Mouse (Mus musculus) erythroblast, embryonic 14.5 days (primary cell): ENCODE results near the gene Hjurp.

ENCODE experiments used
- GATA1 ChIP-seq: IDR thresholded peaks from 2 replicates; pipeline ENCODE4 v1.6.1; 2012; ENCODE audit warnings: low read length, inconsistent platforms, mixed read lengths
- TAL1 ChIP-seq: IDR thresholded peaks from 3 replicates; pipeline ENCODE4 v1.6.1; 2012; ENCODE audit warnings: low read length, inconsistent platforms, mixed read lengths

DNA sequence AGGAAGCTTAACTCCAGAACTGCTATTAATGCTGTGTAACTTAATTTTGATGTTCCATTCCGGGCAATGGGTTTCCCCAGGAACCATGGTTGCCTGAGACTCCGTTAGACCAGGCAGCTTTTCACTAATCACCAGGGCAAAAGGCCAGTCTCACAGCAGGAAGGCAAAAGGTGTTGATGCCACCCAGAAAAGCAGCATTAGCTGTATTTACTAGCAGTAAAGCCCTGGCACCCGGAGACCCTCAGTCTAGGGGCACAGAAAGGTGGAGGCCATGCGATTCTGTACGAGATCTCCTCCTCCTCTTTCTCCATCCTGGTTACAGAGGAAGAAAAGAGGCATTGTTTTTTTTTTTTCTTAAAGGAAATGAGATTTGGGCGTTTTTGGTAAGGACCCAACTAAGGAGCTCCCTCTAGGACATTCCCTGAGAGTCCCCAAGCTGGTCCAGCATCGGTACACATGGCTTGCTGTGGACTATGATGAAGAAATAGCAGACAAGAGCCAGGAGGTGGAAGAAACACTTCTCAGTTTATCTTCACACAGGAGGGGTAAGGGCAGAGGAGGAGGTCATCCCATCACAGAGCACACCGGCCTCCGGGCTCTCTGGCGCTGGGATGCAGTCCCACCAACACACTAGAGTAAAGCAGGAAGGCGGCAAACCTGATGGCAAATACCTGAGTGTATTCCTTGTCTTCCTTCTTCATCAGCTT, 2.9 kb downstream of the Hjurp start:
- no peak for TF ChIP-seq GATA1
- no peak for TF ChIP-seq TAL1
